Mouse (Mus musculus): ENCODE measurements around the gene Serpina3a.
"Not testable (repeated sequence)": the region's sequence is repeated elsewhere in the genome, so short reads cannot be mapped to it uniquely, and the experiment has no call there.

DNA sequence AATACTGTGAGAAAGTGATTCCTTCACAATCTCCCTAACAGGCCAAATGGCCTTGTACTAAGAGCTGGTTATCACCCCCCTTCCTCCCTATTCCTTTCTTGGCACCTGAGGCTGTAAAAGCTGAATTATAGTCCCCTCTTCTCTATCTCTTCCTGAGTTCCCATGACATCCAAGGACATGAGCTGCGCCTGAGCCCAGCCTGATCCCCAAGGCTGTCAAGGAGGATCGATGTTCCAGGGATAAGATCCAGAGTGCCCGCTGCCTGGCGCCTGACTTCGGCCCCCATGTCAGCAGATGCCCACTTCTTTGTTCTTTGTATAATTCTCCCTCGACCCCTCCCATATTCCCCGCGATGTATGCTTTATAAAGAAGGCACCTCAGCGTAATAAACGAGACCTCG, at the start of gene Serpina3a:
- TF ChIP-seq CTCF (IDR thresholded peaks at IDR 0.05 in 2 of 3, conservative IDR thresholded peaks at IDR 0.05 in 1 of 3; ENCODE audit: control insufficient read depth in 1 of 3, insufficient read depth in 1 of 3, low read depth in 2 of 3, low read length in 3 of 3, poor library complexity in 1 of 3, severe bottlenecking in 1 of 3); ZNF384 (IDR thresholded peaks at IDR 0.05; ENCODE audit: low read depth, low read length); NRF1 (IDR thresholded peaks at IDR 0.05; ENCODE audit: insufficient read depth, low read depth, low read length, poor library complexity, severe bottlenecking); MAX (IDR thresholded peaks at IDR 0.05; ENCODE audit: low read length); POLR2AphosphoS2 (IDR thresholded peaks at IDR 0.05; ENCODE audit: low read length); POLR2A (IDR thresholded peaks at IDR 0.05; ENCODE audit: control insufficient read depth in 1 of 2, insufficient read depth in 1 of 2, low read depth in 1 of 2, low read length in 2 of 2, poor library complexity in 1 of 2); USF1 (IDR thresholded peaks at IDR 0.05; ENCODE audit: low read depth, low read length); EP300 (IDR thresholded peaks at IDR 0.05; ENCODE audit: low read depth in 1 of 2, low read length in 2 of 2); ETS1 (IDR thresholded peaks at IDR 0.05; ENCODE audit: low read depth, low read length); TCF12 (IDR thresholded peaks at IDR 0.05; ENCODE audit: low read depth, low read length): not testable (repeated sequence)
